ENCODE assay signal across 19 mouse cellular contexts in the genomic region with DNA sequence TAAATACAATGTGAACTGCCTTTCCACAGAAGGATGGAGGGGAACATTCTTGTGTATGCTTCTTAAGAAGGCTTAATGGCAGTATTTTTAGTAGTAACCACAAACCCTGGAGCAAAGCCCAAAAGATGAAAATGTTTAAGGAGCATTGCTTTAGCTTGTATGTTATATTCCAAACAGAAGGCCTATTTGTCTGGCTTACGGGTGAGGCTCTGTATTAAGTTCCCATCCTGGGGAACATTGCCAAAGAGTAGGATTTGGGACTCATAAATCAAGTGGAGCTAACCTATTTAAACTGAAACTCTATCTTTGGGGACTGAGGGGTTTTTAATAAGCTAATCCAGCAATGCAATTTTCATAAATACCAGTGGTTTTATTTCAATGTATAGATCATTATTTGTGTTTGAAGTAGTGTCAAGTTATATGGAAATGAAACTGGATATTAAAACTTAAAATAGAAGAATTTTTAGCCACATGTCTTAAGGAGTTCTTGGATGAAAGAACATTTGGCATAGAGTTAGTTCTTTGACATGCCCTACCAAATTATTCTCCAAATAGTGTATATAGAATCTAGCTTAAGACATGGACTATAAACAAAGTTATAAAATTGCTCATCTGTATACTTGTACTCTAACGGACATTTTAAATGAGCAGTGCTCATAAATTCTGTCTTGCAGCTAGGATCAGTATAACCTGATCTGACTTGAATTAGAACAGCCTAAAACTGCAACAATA.
DNase-seq lines count a peak whose midpoint lies in the region; ATAC-seq and TF ChIP-seq lines count a peak whose summit lies in the region.
"Had no signal": no experiment of that assay in that cellular context is flagged by ENCODE, and none has a peak within 500 bp of the region (broad histone marks: within the 10 kb centered on the region; RNA-seq: fewer than 3 reads in every experiment).

No protein-coding gene starts in this region.

- no peak overlapping the region for H3K4me3 ChIP-seq in kidney, embryonic 14.5 days (ENCODE audit: low read length)
- no peak overlapping the region for H3K4me3 ChIP-seq in embryonic fibroblast, embryonic 13.5 days (ENCODE audit: insufficient read depth, low read length)
- no peak overlapping the region for H3K4me3 ChIP-seq in myocyte
- H3K4me3 ChIP-seq: layer of hippocampus, adult 2 months; left cerebral cortex, adult 2 months; midbrain, embryonic 15.5 days had no signal

- 0 out of 2 replicates have a peak, but pooled peaks have one; percentile 39 for ATAC-seq in kidney, embryonic 14.5 days (ENCODE audit: low FRiP score, low TSS enrichment)
- ATAC-seq: activated CD4-positive, CD25-positive, alpha-beta regulatory T cell, adult 4 months; forebrain, postnatal 0 days; midbrain, embryonic 15.5 days; Patski had no signal

- no peak for TF ChIP-seq CTCF in embryonic fibroblast, embryonic 13.5 days (IDR thresholded peaks at IDR 0.05; ENCODE audit: borderline replicate concordance, insufficient read depth, low read length)

- no peaks in the 10 kb centered on the region for H3K79me2 ChIP-seq in myocyte (ENCODE audit: control insufficient read depth, insufficient read depth)

- no peak for DNase-seq in kidney, adult 8-10 months
- DNase-seq in NIH3T3 (ENCODE audit: low read depth): peak; percentile 75
- DNase-seq in cerebellum, adult 18-20 months: no peak
- no peak for DNase-seq in adrenal gland, postnatal 10 days
- DNase-seq: cerebellum, postnatal 10 days; forebrain, postnatal 0 days; gastrocnemius, postnatal 10 days; kidney, postnatal 10 days; right cerebral cortex, adult 18-20 months; spleen, adult 18-20 months; thymus, postnatal 4 days had no signal

- H3K27me3 ChIP-seq in kidney, embryonic 14.5 days (ENCODE audit: control insufficient read depth, insufficient read depth, low read length): no peaks in the 10 kb centered on the region
- H3K27me3 ChIP-seq in myocyte (ENCODE audit: control insufficient read depth, insufficient read depth, insufficient read length): no peaks in the 10 kb centered on the region
- H3K27me3 ChIP-seq: midbrain, embryonic 15.5 days; Patski had no signal

- H3K4me2 ChIP-seq in kidney, embryonic 14.5 days (replicated peaks; ENCODE audit: low read depth, low read length): no peak overlapping the region
- H3K4me2 ChIP-seq in myocyte (ENCODE audit: low read depth): peak overlapping the region; percentile 12
- H3K4me2 ChIP-seq: midbrain, embryonic 15.5 days had no signal

- H3ac ChIP-seq in myocyte (ENCODE audit: control insufficient read depth, insufficient read length): no peak overlapping the region

- H3K9me3 ChIP-seq in kidney, embryonic 14.5 days (ENCODE audit: control insufficient read depth, low read length): no peaks in the 10 kb centered on the region
- H3K9me3 ChIP-seq: midbrain, embryonic 15.5 days had no signal

- no peak for TF ChIP-seq POLR2A in embryonic fibroblast, embryonic 13.5 days (IDR thresholded peaks at IDR 0.05; ENCODE audit: low read depth, low read length)
- no peak for TF ChIP-seq POLR2A in myocyte (IDR thresholded peaks at IDR 0.05; ENCODE audit: insufficient read length, low read depth)

- no peak overlapping the region for H3K27ac ChIP-seq in kidney, embryonic 14.5 days (ENCODE audit: low read depth, low read length)
- peak overlapping the region; percentile 18; the same call in 1 of the 2 replicates for H3K27ac ChIP-seq in embryonic fibroblast, embryonic 13.5 days (ENCODE audit: insufficient read depth, low read length)
- H3K27ac ChIP-seq: layer of hippocampus, adult 2 months; left cerebral cortex, adult 2 months; midbrain, embryonic 15.5 days had no signal

- H3K36me3 ChIP-seq in kidney, embryonic 14.5 days (ENCODE audit: control insufficient read depth, insufficient read depth, low read length): no peaks in the 10 kb centered on the region
- H3K36me3 ChIP-seq in myocyte (ENCODE audit: control insufficient read depth, insufficient read depth): no peaks in the 10 kb centered on the region
- H3K36me3 ChIP-seq: midbrain, embryonic 15.5 days had no signal

- H3K4me1 ChIP-seq in kidney, embryonic 14.5 days (ENCODE audit: control insufficient read depth, insufficient read depth, low read length): 0 out of 2 replicates have a peak, but pooled peaks cover 3% of the 10 kb centered on the region
- peaks cover 4% of the 10 kb centered on the region; the same call in 1 of the 2 replicates for H3K4me1 ChIP-seq in embryonic fibroblast, embryonic 13.5 days (ENCODE audit: control insufficient read depth, insufficient read depth, low read length)
- H3K4me1 ChIP-seq: midbrain, embryonic 15.5 days had no signal

- H3K9ac ChIP-seq in kidney, embryonic 14.5 days (ENCODE audit: low read depth, low read length): no peak overlapping the region
- H3K9ac ChIP-seq: forebrain, postnatal 0 days; midbrain, embryonic 15.5 days had no signal

- WGBS in kidney, embryonic 14.5 days: 25% methylated on average over 2 of the region's 2 CpGs

TF ChIP-seq in myocyte, 11 proteins besides CTCF, POLR2A, EP300 and RAD21:
- TF ChIP-seq MYOD1 (IDR thresholded peaks at IDR 0.05; ENCODE audit: control insufficient read depth in 1 of 3, insufficient read length in 2 of 3, low read depth in 2 of 3): no peak
- TF ChIP-seq TCF3 (IDR thresholded peaks at IDR 0.05; ENCODE audit: insufficient read length, low read depth): no peak
- no peak for TF ChIP-seq SRF (IDR thresholded peaks at IDR 0.05; ENCODE audit: control insufficient read depth, insufficient read length, low read depth)
- no peak for TF ChIP-seq USF1 (IDR thresholded peaks at IDR 0.05; ENCODE audit: low read depth)
- no peak for TF ChIP-seq CEBPB (IDR thresholded peaks at IDR 0.05; ENCODE audit: insufficient read depth, poor library complexity, severe bottlenecking)
- no peak for TF ChIP-seq MAX (IDR thresholded peaks at IDR 0.05; ENCODE audit: low read depth)
- no peak for TF ChIP-seq REST (IDR thresholded peaks at IDR 0.05; ENCODE audit: insufficient read depth, insufficient read length)
- no peak for TF ChIP-seq TCF12 (IDR thresholded peaks at IDR 0.05; ENCODE audit: insufficient read depth, poor library complexity, severe bottlenecking)
- TF ChIP-seq E2F4 (IDR thresholded peaks at IDR 0.05; ENCODE audit: insufficient read depth): no peak
- no peak for TF ChIP-seq POLR2AphosphoS2 (IDR thresholded peaks at IDR 0.05; ENCODE audit: insufficient read length, low read depth)
- TF ChIP-seq MYOG (IDR thresholded peaks at IDR 0.05; ENCODE audit: control insufficient read depth in 1 of 3, insufficient read depth in 1 of 3, insufficient read length in 2 of 3, low read depth in 2 of 3): no peak
